Mouse (Mus musculus): ENCODE data around the gene Ptgir. TPM values are rescaled to one million over a fixed set of nuclear protein-coding genes. Genes with fewer than 3 reads are reported as not detected.
A peak's percentile ranks its signal among the peaks of the same experiment; 100 is the strongest.

The Ptgir gene
- polyA plus RNA-seq, 1 experiment from 2014 or later = 1.7 TPM

- Histone ChIP-seq H3K9me3 (ENCODE audit: low read length) (no peaks in the 10 kb centered on the region), H3K4me2 (ENCODE audit: low read depth, low read length) (no peak overlapping the region), H3K9ac (replicated peaks) (no peak overlapping the region), H3K27ac (ENCODE audit: low read depth) (no peak overlapping the region), H3K4me1 (ENCODE audit: insufficient read depth) (peaks cover 8% of the 10 kb centered on the region; the same call in 1 of the 2 replicates), H3K4me3 (ENCODE audit: low read depth, low read length) (no peak overlapping the region), H3K36me3 (replicated peaks; ENCODE audit: insufficient read depth, low read length) (no peaks in the 10 kb centered on the region), H3K27me3 (ENCODE audit: insufficient read depth, low read length) (no peaks in the 10 kb centered on the region)
- 32% methylated on average over 6 of the region's 10 CpGs for WGBS (ENCODE audit: insufficient replicate concordance)
- TF ChIP-seq EP300 (IDR thresholded peaks at IDR 0.05; ENCODE audit: low read depth) (no peak), CTCF (IDR thresholded peaks at IDR 0.05; ENCODE audit: low read depth) (no peak)
- DNase-seq (no peak), ATAC-seq (0 out of 2 replicates have a peak, but pooled peaks have one; percentile 24)
Observed at GRCm38 (mm10) chr7:16904120-16904675, 2.1 kb upstream of the Ptgir start.

- 50% methylated on average over 9 of the region's 9 CpGs for WGBS (ENCODE audit: insufficient replicate concordance)
- Histone ChIP-seq H3K27me3 (ENCODE audit: insufficient read depth, low read length) (no peaks in the 10 kb centered on the region), H3K4me3 (ENCODE audit: low read depth, low read length) (no peak overlapping the region), H3K27ac (ENCODE audit: low read depth) (no peak overlapping the region), H3K36me3 (replicated peaks; ENCODE audit: insufficient read depth, low read length) (no peaks in the 10 kb centered on the region), H3K4me2 (ENCODE audit: low read depth, low read length) (no peak overlapping the region), H3K9me3 (ENCODE audit: low read length) (no peaks in the 10 kb centered on the region), H3K4me1 (ENCODE audit: insufficient read depth) (peaks cover 10% of the 10 kb centered on the region; the same call in 1 of the 2 replicates), H3K9ac (replicated peaks) (no peak overlapping the region)
- TF ChIP-seq CTCF (IDR thresholded peaks at IDR 0.05; ENCODE audit: low read depth) = no peak
- no peak for TF ChIP-seq EP300 (IDR thresholded peaks at IDR 0.05; ENCODE audit: low read depth)
- ATAC-seq (no peak), DNase-seq (no peak)
Observed at GRCm38 (mm10) chr7:16905491-16906021, 734 bp upstream of the Ptgir start.

GRCm38 (mm10) chr7:16906889-16907559 lies 734 bp downstream of the Ptgir start:
- Histone ChIP-seq H3K9me3 (ENCODE audit: low read length) (no peaks in the 10 kb centered on the region), H3K27ac (ENCODE audit: low read depth) (no peak overlapping the region), H3K4me1 (ENCODE audit: insufficient read depth) (peaks cover 10% of the 10 kb centered on the region; the same call in 1 of the 2 replicates), H3K4me2 (ENCODE audit: low read depth, low read length) (peak overlapping the region; percentile 58; the same call in 1 of the 2 replicates), H3K27me3 (ENCODE audit: insufficient read depth, low read length) (no peaks in the 10 kb centered on the region), H3K9ac (replicated peaks) (no peak overlapping the region), H3K36me3 (replicated peaks; ENCODE audit: insufficient read depth, low read length) (no peaks in the 10 kb centered on the region), H3K4me3 (ENCODE audit: low read depth, low read length) (no peak overlapping the region; the same call in 1 of the 2 replicates)
- DNase-seq (no peak), ATAC-seq (no peak)
- no peak for TF ChIP-seq EP300 (IDR thresholded peaks at IDR 0.05; ENCODE audit: low read depth)
- TF ChIP-seq CTCF (IDR thresholded peaks at IDR 0.05; ENCODE audit: low read depth) = no peak
- WGBS (ENCODE audit: insufficient replicate concordance) = 85% methylated on average over 41 of the region's 41 CpGs

GRCm38 (mm10) chr7:16907842-16908241 lies 1.6 kb downstream of the Ptgir start:
- no peak for TF ChIP-seq EP300 (IDR thresholded peaks at IDR 0.05; ENCODE audit: low read depth)
- no peak for TF ChIP-seq CTCF (IDR thresholded peaks at IDR 0.05; ENCODE audit: low read depth)
- H3K4me1 ChIP-seq (ENCODE audit: insufficient read depth) = peaks cover 10% of the 10 kb centered on the region; the same call in 1 of the 2 replicates
- ATAC-seq (no peak; the same call in 1 of the 2 replicates), DNase-seq (no peak)
- H3K9me3 ChIP-seq (ENCODE audit: low read length) = no peaks in the 10 kb centered on the region
- no peak overlapping the region for H3K4me3 ChIP-seq (ENCODE audit: low read depth, low read length)
- 36% methylated on average over 7 of the region's 7 CpGs for WGBS (ENCODE audit: insufficient replicate concordance)
- peak overlapping the region; percentile 38; the same call in 1 of the 2 replicates for H3K9ac ChIP-seq (replicated peaks)
- peak overlapping the region; percentile 58 for H3K4me2 ChIP-seq (ENCODE audit: low read depth, low read length)
- H3K36me3 ChIP-seq (replicated peaks; ENCODE audit: insufficient read depth, low read length) = no peaks in the 10 kb centered on the region
- H3K27ac ChIP-seq (ENCODE audit: low read depth) = peak overlapping the region; percentile 48; the same call in 1 of the 2 replicates
- H3K27me3 ChIP-seq (ENCODE audit: insufficient read depth, low read length) = no peaks in the 10 kb centered on the region

GRCm38 (mm10) chr7:16908367-16908766 lies 2.1 kb downstream of the Ptgir start:
- H3K4me1 ChIP-seq (ENCODE audit: insufficient read depth) = peaks cover 10% of the 10 kb centered on the region; the same call in 1 of the 2 replicates
- peak overlapping the region; percentile 48; the same call in 1 of the 2 replicates for H3K27ac ChIP-seq (ENCODE audit: low read depth)
- peak overlapping the region; percentile 58 for H3K4me2 ChIP-seq (ENCODE audit: low read depth, low read length)
- no peak for DNase-seq
- H3K36me3 ChIP-seq (replicated peaks; ENCODE audit: insufficient read depth, low read length) = no peaks in the 10 kb centered on the region
- TF ChIP-seq EP300 (IDR thresholded peaks at IDR 0.05; ENCODE audit: low read depth) (no peak), CTCF (IDR thresholded peaks at IDR 0.05; ENCODE audit: low read depth) (no peak)
- no peak overlapping the region for H3K4me3 ChIP-seq (ENCODE audit: low read depth, low read length)
- H3K9ac ChIP-seq (replicated peaks) = peak overlapping the region; percentile 38; the same call in 1 of the 2 replicates
- H3K27me3 ChIP-seq (ENCODE audit: insufficient read depth, low read length) = no peaks in the 10 kb centered on the region
- 13% methylated on average over 11 of the region's 11 CpGs for WGBS (ENCODE audit: insufficient replicate concordance)
- no peak for ATAC-seq
- H3K9me3 ChIP-seq (ENCODE audit: low read length) = no peaks in the 10 kb centered on the region

- H3K27ac ChIP-seq (ENCODE audit: low read depth) = no peak overlapping the region
- 40% methylated on average over 11 of the region's 11 CpGs for WGBS (ENCODE audit: insufficient replicate concordance)
Observed at GRCm38 (mm10) chr7:16908859-16909258, 2.6 kb downstream of the Ptgir start.

More at GRCm38 (mm10) chr7:16908859-16909258, 2.6 kb downstream of the Ptgir start:
- Histone ChIP-seq H3K4me3 (ENCODE audit: low read depth, low read length) (no peak overlapping the region), H3K36me3 (replicated peaks; ENCODE audit: insufficient read depth, low read length) (no peaks in the 10 kb centered on the region), H3K27me3 (ENCODE audit: insufficient read depth, low read length) (no peaks in the 10 kb centered on the region), H3K9ac (replicated peaks) (no peak overlapping the region), H3K9me3 (ENCODE audit: low read length) (no peaks in the 10 kb centered on the region), H3K4me2 (ENCODE audit: low read depth, low read length) (peak overlapping the region; percentile 58; the same call in 1 of the 2 replicates), H3K4me1 (ENCODE audit: insufficient read depth) (peaks cover 10% of the 10 kb centered on the region; the same call in 1 of the 2 replicates)
- TF ChIP-seq CTCF (IDR thresholded peaks at IDR 0.05; ENCODE audit: low read depth) = no peak
- ATAC-seq (no peak), DNase-seq (no peak)

All from liver, postnatal 0 days (tissue).